Mouse (Mus musculus) MEL (cell line): ENCODE measurements around the gene Rabggtb. TPM values are rescaled to one million over a fixed set of nuclear protein-coding genes. Genes with fewer than 3 reads are reported as not detected.

ENCODE experiments used
- polyA plus RNA-seq, 2 experiments: library from polyadenylated mRNA; stranded (reverse) in 1 of 2; unstranded in 1 of 2; fragments of >175 nt in 1 of 2; fragments of >200 nt in 1 of 2; gene quantifications; 2 replicates each; pipeline versions ENCODE4 v1.2.1 to v1.2.4; 2012; ENCODE audit warnings: low replicate concordance in 2 of 2, low read depth in 1 of 2; ENCODE audit not compliant: insufficient read length in 2 of 2, insufficient read depth in 1 of 2, missing spikeins in 1 of 2
- total RNA-seq: library from RNA; depleted of rRNA; stranded (reverse); fragments of 300-350 nt; gene quantifications from 2 replicates; pipeline ENCODE4 v1.2.3, GENCODE M21; 2012; rRNA removed

Gene Rabggtb
- total and polyA plus RNA-seq, 3 experiments: 146 to 175 TPM; not detected in 1

Other genes with a start within 250 kb of the Rabggtb start
- 7.8 and 10.0 TPM in 2 replicates for gene St6galnac3, start 187.8 kb downstream of the Rabggtb start, total RNA-seq
- gene St6galnac3, start 187.8 kb downstream of the Rabggtb start, polyA plus RNA-seq: 10 to 100 TPM in 1 of 2 experiments, not detected in 1; 11.4 TPM
- gene Asb17, start 68.8 kb downstream of the Rabggtb start, total RNA-seq: 9.0 and 9.7 TPM in 2 replicates
- gene Asb17, start 68.8 kb downstream of the Rabggtb start, polyA plus RNA-seq: 1 to 10 TPM in 1 of 2 experiments, not detected in 1; 5.7 TPM
- gene Msh4, start 6.9 kb downstream of the Rabggtb start, total RNA-seq: 0.42 and 0.50 TPM in 2 replicates
- gene Msh4, start 6.9 kb downstream of the Rabggtb start, polyA plus RNA-seq: under 1 TPM in 1 of 2 experiments, not detected in 1; 0.15 TPM
- gene Acadm, start 31.6 kb upstream of the Rabggtb start, total RNA-seq: 33.0 and 36.7 TPM in 2 replicates
- 10 to 100 TPM in 1 of 2 experiments, not detected in 1; 44.3 TPM for gene Acadm, start 31.6 kb upstream of the Rabggtb start, polyA plus RNA-seq
- not detected in 2 replicates for gene Slc44a5, start 60.4 kb upstream of the Rabggtb start, total RNA-seq
- not detected for gene Slc44a5, start 60.4 kb upstream of the Rabggtb start, polyA plus RNA-seq